Mouse (Mus musculus): ENCODE measurements at regions not wholly inside any gene's neighbourhood (a gene's known extent, or its start where the extent isn't known, plus 50 kb on each side); places are given as distances from the start of the nearest gene placed in this dataset.

- DNase-seq (ENCODE audit: low spot score in 2 of 2), result no peak
Measured at GRCm38 (mm10) chr6:22444220-22444619, 88.2 kb upstream of the Fam3c start.

GRCm38 (mm10) chr6:22443573-22443972 lies 87.5 kb upstream of the Fam3c start:
- no peak for DNase-seq (ENCODE audit: low spot score in 2 of 2)

GRCm38 (mm10) chr6:22443170-22443569 lies 87.1 kb upstream of the Fam3c start:
- no peak for DNase-seq (ENCODE audit: low spot score in 2 of 2)

- no peak for DNase-seq (ENCODE audit: low spot score in 2 of 2)
Measured at GRCm38 (mm10) chr6:22442591-22442990, 86.5 kb upstream of the Fam3c start.

GRCm38 (mm10) chr6:22439871-22440270 lies 83.8 kb upstream of the Fam3c start:
- no peak for DNase-seq (ENCODE audit: low spot score in 2 of 2)

- DNase-seq (ENCODE audit: low spot score in 2 of 2), result no peak
Measured at GRCm38 (mm10) chr6:22429026-22429425, 73.0 kb upstream of the Fam3c start.

GRCm38 (mm10) chr6:22424161-22424807 lies 68.2 kb upstream of the Fam3c start:
- peak; percentile 23 to 37 for DNase-seq (ENCODE audit: low spot score in 2 of 2)

- DNase-seq (ENCODE audit: low spot score in 2 of 2), result no peak
Measured at GRCm38 (mm10) chr6:22423070-22423980, 67.3 kb upstream of the Fam3c start.

- no peak for DNase-seq (ENCODE audit: low spot score in 2 of 2)
Measured at GRCm38 (mm10) chr6:22421551-22421950, 65.5 kb upstream of the Fam3c start.

- no peak for DNase-seq (ENCODE audit: low spot score in 2 of 2)
Measured at GRCm38 (mm10) chr6:22418279-22418678, 62.2 kb upstream of the Fam3c start.

- no peak for DNase-seq (ENCODE audit: low spot score in 2 of 2)
Measured at GRCm38 (mm10) chr6:22417189-22417588, 61.1 kb upstream of the Fam3c start.

GRCm38 (mm10) chr6:22411796-22412195 lies 55.8 kb upstream of the Fam3c start:
- no peak for DNase-seq (ENCODE audit: low spot score in 2 of 2)

GRCm38 (mm10) chr6:22408808-22409589 lies 53.0 kb upstream of the Fam3c start:
- DNase-seq (ENCODE audit: low spot score in 2 of 2), result no peak
